Mouse (Mus musculus) gastrocnemius, adult 8-10 months (tissue): ENCODE measurements around the gene Dpp7. TPM values are rescaled to one million over a fixed set of nuclear protein-coding genes. Genes with fewer than 3 reads are reported as not detected.

ENCODE experiments used
- DNase-seq, 2 experiments: peaks; one replicate each; pipeline ENCODE4 v3.0.0; 2022; ENCODE audit warnings: low spot score in 2 of 2
- total RNA-seq, 4 experiments: library from RNA; stranded (reverse); gene quantifications; 2 replicates each; pipeline ENCODE4 v1.2.4; 2022

Dpp7 gene
- total RNA-seq, 4 experiments from 2014 or later = 12.8 to 20.3 (median 16.7) TPM

- DNase-seq = no peak
Measured at GRCm38 (mm10) chr2:25311491-25311891, 44.7 kb downstream of the Dpp7 start.

- no peak for DNase-seq
Measured at GRCm38 (mm10) chr2:25310969-25311368, 45.2 kb downstream of the Dpp7 start.

- DNase-seq = no peak
Measured at GRCm38 (mm10) chr2:25310180-25310579, 46.0 kb downstream of the Dpp7 start.

- DNase-seq = no peak
Measured at GRCm38 (mm10) chr2:25305587-25306359, 50.4 kb downstream of the Dpp7 start.

GRCm38 (mm10) chr2:25304657-25305541, 51.3 kb downstream of the Dpp7 start:
- no peak for DNase-seq

- no peak for DNase-seq
Measured at GRCm38 (mm10) chr2:25303931-25304656, 52.1 kb downstream of the Dpp7 start.

- DNase-seq = no peak
Measured at GRCm38 (mm10) chr2:25303452-25303851, 52.7 kb downstream of the Dpp7 start.

Other genes with a start within 250 kb of the Dpp7 start
- 1 to 10 TPM; 3.0 to 7.1 (median 5.9) TPM for gene Nrarp, start 175.6 kb downstream of the Dpp7 start, total RNA-seq
- under 1 TPM; 0.48 to 0.92 (median 0.76) TPM for gene Tor4a, start 159.5 kb downstream of the Dpp7 start, total RNA-seq
- gene Nelfb, start 144.9 kb downstream of the Dpp7 start, total RNA-seq = 10 to 100 TPM; 20.8 to 28.3 (median 22.6) TPM
- not detected for gene Stpg3, start 141.7 kb downstream of the Dpp7 start, total RNA-seq
- gene Fam166a, start 137.6 kb downstream of the Dpp7 start, total RNA-seq = not detected
- gene Tubb4b, start 131.7 kb downstream of the Dpp7 start, total RNA-seq = 100 to 1,000 TPM; 228 to 239 (median 232) TPM
- gene Slc34a3, start 122.0 kb downstream of the Dpp7 start, total RNA-seq = not detected
- not detected for gene Rnf224, start 119.6 kb downstream of the Dpp7 start, total RNA-seq
- gene Rnf208, start 114.1 kb downstream of the Dpp7 start, total RNA-seq = under 1 TPM; 0.36 to 0.87 (median 0.69) TPM
- not detected for gene Cysrt1, start 113.9 kb downstream of the Dpp7 start, total RNA-seq
- gene AL732309.1, start 109.5 kb downstream of the Dpp7 start, total RNA-seq = 1 to 10 TPM in 2 of 4 experiments, under 1 TPM in 2; 0.54 to 1.8 (median 1.2) TPM
- 10 to 100 TPM; 11.7 to 14.1 (median 13.1) TPM for gene Tmem203, start 100.9 kb downstream of the Dpp7 start, total RNA-seq
- gene Tprn, start 93.7 kb downstream of the Dpp7 start, total RNA-seq = 1 to 10 TPM; 2.0 to 5.3 (median 2.6) TPM
- 10 to 100 TPM; 29.0 to 36.4 (median 31.2) TPM for gene Ssna1, start 83.9 kb downstream of the Dpp7 start, total RNA-seq
- 10 to 100 TPM; 30.4 to 33.4 (median 31.3) TPM for gene Anapc2, start 83.9 kb downstream of the Dpp7 start, total RNA-seq
- not detected for gene Tmem210, start 68.2 kb downstream of the Dpp7 start, total RNA-seq
- not detected for gene Lrrc26, start 66.4 kb downstream of the Dpp7 start, total RNA-seq
- gene Grin1, start 37.2 kb downstream of the Dpp7 start, total RNA-seq = not detected
- gene Man1b1, start 24.0 kb downstream of the Dpp7 start, total RNA-seq = 10 to 100 TPM; 13.9 to 15.0 (median 14.4) TPM
- 10 to 100 TPM in 1 of 4 experiments, 1 to 10 TPM in 3; 3.6 to 11.9 (median 4.8) TPM for gene Uap1l1, start 9.3 kb upstream of the Dpp7 start, total RNA-seq
- not detected for gene Sapcd2, start 16.0 kb upstream of the Dpp7 start, total RNA-seq
- gene Entpd2, start 39.5 kb upstream of the Dpp7 start, total RNA-seq = 1 to 10 TPM; 3.8 to 8.0 (median 6.2) TPM
- 10 to 100 TPM; 12.6 to 19.9 (median 15.7) TPM for gene Npdc1, start 43.0 kb upstream of the Dpp7 start, total RNA-seq
- not detected for gene Fut7, start 66.9 kb upstream of the Dpp7 start, total RNA-seq
- gene Abca2, start 72.3 kb upstream of the Dpp7 start, total RNA-seq = 10 to 100 TPM; 14.6 to 19.4 (median 16.0) TPM
- 1 to 10 TPM in 1 of 4 experiments, under 1 TPM in 2, not detected in 1; 0.64 to 1.1 (median 0.77) TPM for gene Clic3, start 100.5 kb upstream of the Dpp7 start, total RNA-seq
- gene Paxx, start 104.7 kb upstream of the Dpp7 start, total RNA-seq = 10 to 100 TPM; 11.2 to 15.0 (median 14.9) TPM
- gene Ptgds, start 113.7 kb upstream of the Dpp7 start, total RNA-seq = not detected
- gene Lcn12, start 137.6 kb upstream of the Dpp7 start, total RNA-seq = not detected
- gene Fbxw5, start 144.4 kb upstream of the Dpp7 start, total RNA-seq = 100 to 1,000 TPM in 1 of 4 experiments, 10 to 100 TPM in 3; 83.3 to 100 (median 89.7) TPM
- 1 to 10 TPM; 1.0 to 1.8 (median 1.6) TPM for gene C8g, start 145.4 kb upstream of the Dpp7 start, total RNA-seq
- 10 to 100 TPM; 12.0 to 18.8 (median 15.2) TPM for gene Traf2, start 190.6 kb upstream of the Dpp7 start, total RNA-seq
- 100 to 1,000 TPM; 104 to 172 (median 141) TPM for gene Edf1, start 201.5 kb upstream of the Dpp7 start, total RNA-seq
- gene Mamdc4, start 218.5 kb upstream of the Dpp7 start, total RNA-seq = under 1 TPM; 0.19 to 0.46 (median 0.33) TPM
- 10 to 100 TPM; 62.8 to 69.7 (median 65.5) TPM for gene Phpt1, start 218.9 kb upstream of the Dpp7 start, total RNA-seq
- gene Ajm1, start 225.4 kb upstream of the Dpp7 start, total RNA-seq = under 1 TPM; 0.13 to 0.20 (median 0.16) TPM